Mouse (Mus musculus) hindbrain, postnatal 0 days (tissue): ENCODE data around the gene Insrr. TPM values are rescaled to one million over a fixed set of nuclear protein-coding genes. Genes with fewer than 3 reads are reported as not detected.

Experiments
- ATAC-seq: fragments of 200-750 bp; cut with Nextera tagmentation; 2 replicates; pipeline ENCODE4 v1.8.0; 2017; ENCODE audit warnings: mild to moderate bottlenecking, moderate TSS enrichment, moderate library complexity
- DNase-seq: peaks from one replicate; pipeline ENCODE4 v3.0.0-alpha.2; 2015; ENCODE audit warnings: low spot score
- H3K27ac ChIP-seq: fragments of 300-500 bp; sonication (generic); 2 replicates; pipeline ENCODE4 v1.5.1; 2014; ENCODE audit warnings: mild to moderate bottlenecking
- H3K27me3 ChIP-seq: fragments of 300-500 bp; sonication (generic); 2 replicates; pipeline ENCODE4 v1.6.1; 2014; ENCODE audit warnings: low read length, mixed read lengths; ENCODE audit not compliant: insufficient read depth
- H3K36me3 ChIP-seq: fragments of 300-500 bp; sonication (generic); 2 replicates; pipeline ENCODE4 v1.6.1; 2014; ENCODE audit warnings: low read length, mixed read lengths; ENCODE audit not compliant: insufficient read depth
- H3K4me1 ChIP-seq: fragments of 300-500 bp; sonication (generic); 2 replicates; pipeline ENCODE4 v1.6.1; 2014; ENCODE audit warnings: antibody characterized with exemption, low read length, mixed read lengths; ENCODE audit not compliant: insufficient read depth
- H3K4me2 ChIP-seq: fragments of 300-500 bp; sonication (generic); 2 replicates; pipeline ENCODE4 v1.6.1; 2014; ENCODE audit warnings: low read depth, mild to moderate bottlenecking, low read length, moderate library complexity, mixed read lengths
- H3K4me3 ChIP-seq: fragments of 300-500 bp; sonication (generic); 2 replicates; pipeline ENCODE4 v1.5.1; 2014; ENCODE audit warnings: low read length
- H3K9ac ChIP-seq: fragments of 300-500 bp; sonication (generic); replicated peaks from 2 replicates; pipeline ENCODE4 v1.6.1; 2014; ENCODE audit warnings: mild to moderate bottlenecking, low read length, moderate library complexity, mixed read lengths
- H3K9me3 ChIP-seq: fragments of 300-500 bp; sonication (generic); 2 replicates; pipeline ENCODE4 v1.6.1; 2016; ENCODE audit warnings: low read length, mixed read lengths
- CTCF ChIP-seq: IDR thresholded peaks from 2 replicates; pipeline ENCODE4 v1.5.1; 2016; ENCODE audit warnings: antibody characterized with exemption, control low read depth, low read depth
- WGBS: fragments of 180-500 bp; shearing (Covaris S2); extraction: QIAGEN DNeasy Blood & Tissue Kit; methylation state at CpG from one replicate; pipeline ENCODE4 v1.1.7; 2014; 5-methylcytosine and 5-hydroxymethylcytosine counted together
- polyA plus RNA-seq: library from polyadenylated mRNA; unstranded; fragments of >200 nt; fragmentation: Nextera tagmentation; extraction: Ambion mirVana; gene quantifications from 2 replicates; pipeline ENCODE4 v1.2.1, GENCODE M21; 2015
- total RNA-seq: library from RNA; depleted of rRNA; stranded (reverse); fragments of >200 nt; gene quantifications from 2 replicates; pipeline ENCODE4 v1.2.3, GENCODE M21; 2014

The Insrr gene
- total and polyA plus RNA-seq, 2 experiments from 2014 or later: 0.44 to 0.78 TPM

GRCm38 (mm10) chr3:87828435-87828834 is 31.7 kb downstream of the Insrr start:
- ATAC-seq (no peak), DNase-seq (no peak)
- WGBS: 42% methylated on average over 4 of the region's 4 CpGs
- no peak overlapping the region for H3K4me2 ChIP-seq
- H3K9me3 ChIP-seq: no peaks in the 10 kb centered on the region
- TF ChIP-seq CTCF: no peak
- no peaks in the 10 kb centered on the region for H3K27me3 ChIP-seq
- no peak overlapping the region for H3K9ac ChIP-seq
- H3K4me1 ChIP-seq: no peaks in the 10 kb centered on the region
- H3K36me3 ChIP-seq: no peaks in the 10 kb centered on the region
- no peak overlapping the region for H3K4me3 ChIP-seq
- H3K27ac ChIP-seq: no peak overlapping the region

DNA sequence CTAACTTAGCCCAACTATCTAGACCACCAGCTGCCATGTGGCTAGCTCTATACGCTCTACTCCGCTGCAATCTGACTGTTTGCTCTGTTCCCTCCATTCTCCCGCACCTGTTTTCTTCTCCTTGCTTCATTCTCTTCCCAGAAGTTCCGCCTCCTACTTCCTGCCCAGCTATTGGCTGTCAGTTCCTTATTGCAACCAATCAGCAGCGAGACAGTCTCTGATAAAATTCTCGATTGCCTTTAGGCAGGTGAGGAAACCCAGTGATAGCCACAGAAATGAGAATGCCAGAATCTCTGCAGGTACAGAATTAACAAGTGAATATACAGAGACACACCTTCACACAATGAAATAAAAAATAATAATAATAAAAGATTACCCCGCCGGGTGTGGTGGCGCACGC is 32.3 kb downstream of the Insrr start:
- Histone ChIP-seq H3K36me3 (no peaks in the 10 kb centered on the region), H3K27me3 (no peaks in the 10 kb centered on the region), H3K9me3 (no peaks in the 10 kb centered on the region), H3K27ac (no peak overlapping the region), H3K4me3 (no peak overlapping the region), H3K4me2 (no peak overlapping the region), H3K9ac (no peak overlapping the region), H3K4me1 (no peaks in the 10 kb centered on the region)
- WGBS: 54% methylated on average over 10 of the region's 10 CpGs
- ATAC-seq (no peak), DNase-seq (no peak)
- no peak for TF ChIP-seq CTCF

GRCm38 (mm10) chr3:87832109-87832859 is 35.5 kb downstream of the Insrr start:
- no peak for TF ChIP-seq CTCF
- DNase-seq: no peak
- no peaks in the 10 kb centered on the region for H3K36me3 ChIP-seq

DNA sequence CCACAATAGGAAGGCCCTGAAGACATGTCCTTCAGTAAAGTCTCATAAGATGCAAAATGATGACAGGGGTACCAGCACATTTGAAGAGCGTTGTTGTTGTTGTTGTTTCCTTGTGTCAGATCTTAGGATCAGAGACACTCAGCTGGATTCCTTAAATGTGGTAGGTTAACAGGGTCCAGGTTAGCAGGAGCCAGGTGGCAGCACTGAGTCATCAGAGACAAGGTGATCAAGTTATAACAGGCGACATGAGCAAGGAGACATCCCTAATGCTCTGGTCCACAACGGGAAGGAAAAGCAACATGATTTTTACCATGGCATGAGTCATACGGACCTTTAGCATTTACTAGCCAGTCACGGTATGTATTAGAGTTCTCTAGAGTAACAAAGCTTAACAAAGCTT is 36.7 kb downstream of the Insrr start:
- no peak overlapping the region for H3K4me3 ChIP-seq
- no peak overlapping the region for H3K9ac ChIP-seq
- 76% methylated on average over 5 of the region's 5 CpGs for WGBS
- 0 out of 2 replicates have a peak, but pooled peaks have one; percentile 25 for TF ChIP-seq CTCF
- no peak overlapping the region for H3K27ac ChIP-seq
- ATAC-seq (no peak), DNase-seq (no peak)
- H3K9me3 ChIP-seq: no peaks in the 10 kb centered on the region
- H3K4me2 ChIP-seq: no peak overlapping the region
- no peaks in the 10 kb centered on the region for H3K27me3 ChIP-seq
- H3K4me1 ChIP-seq: no peaks in the 10 kb centered on the region
- no peaks in the 10 kb centered on the region for H3K36me3 ChIP-seq

More at GRCm38 (mm10) chr3:87832109-87832859, 35.5 kb downstream of the Insrr start:
- Histone ChIP-seq H3K27me3 (no peaks in the 10 kb centered on the region), H3K4me2 (no peak overlapping the region), H3K9me3 (no peaks in the 10 kb centered on the region), H3K4me3 (no peak overlapping the region), H3K27ac (no peak overlapping the region), H3K4me1 (no peaks in the 10 kb centered on the region), H3K9ac (no peak overlapping the region)
- WGBS: 84% methylated on average over 7 of the region's 7 CpGs
- no peak for ATAC-seq

- Histone ChIP-seq H3K36me3 (no peaks in the 10 kb centered on the region), H3K9ac (no peak overlapping the region), H3K4me2 (no peak overlapping the region), H3K4me1 (no peaks in the 10 kb centered on the region), H3K4me3 (no peak overlapping the region), H3K27ac (no peak overlapping the region), H3K9me3 (no peaks in the 10 kb centered on the region), H3K27me3 (no peaks in the 10 kb centered on the region)
- peak; percentile 93 for TF ChIP-seq CTCF
- ATAC-seq (no peak), DNase-seq (peak; percentile 77)
- 3% methylated on average over 4 of the region's 4 CpGs for whole genome bisulfite sequencing
These were observed 41.9 kb downstream of the Insrr start for GRCm38 (mm10) chr3:87838622-87839021.

DNA sequence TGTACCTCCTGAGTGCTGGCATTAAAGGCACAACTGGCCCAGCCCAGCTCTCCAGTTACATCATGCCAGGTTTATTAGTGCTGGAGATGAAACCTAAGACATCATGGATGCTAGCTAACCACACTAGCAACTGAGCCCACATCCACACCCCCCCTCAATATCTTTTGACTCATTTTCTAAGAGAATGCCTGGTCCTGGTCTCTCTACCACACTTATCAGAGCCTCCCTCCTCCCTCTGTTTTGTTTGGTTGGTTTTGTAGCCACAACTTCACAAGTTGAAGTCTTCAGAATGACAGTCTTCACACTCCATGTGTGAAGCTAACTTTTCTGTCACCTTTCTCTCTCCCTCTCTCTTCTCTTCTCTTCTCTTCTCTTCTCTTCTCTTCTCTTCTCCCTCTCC is 44.1 kb downstream of the Insrr start:
- no peak for TF ChIP-seq CTCF
- H3K36me3 ChIP-seq: no peaks in the 10 kb centered on the region
- H3K4me2 ChIP-seq: no peak overlapping the region
- no peak for DNase-seq
- H3K4me1 ChIP-seq: no peaks in the 10 kb centered on the region
- no peaks in the 10 kb centered on the region for H3K27me3 ChIP-seq
- H3K9me3 ChIP-seq: no peaks in the 10 kb centered on the region
- no peak overlapping the region for H3K4me3 ChIP-seq
- H3K27ac ChIP-seq: no peak overlapping the region
- no peak overlapping the region for H3K9ac ChIP-seq
- no peak for ATAC-seq

DNA sequence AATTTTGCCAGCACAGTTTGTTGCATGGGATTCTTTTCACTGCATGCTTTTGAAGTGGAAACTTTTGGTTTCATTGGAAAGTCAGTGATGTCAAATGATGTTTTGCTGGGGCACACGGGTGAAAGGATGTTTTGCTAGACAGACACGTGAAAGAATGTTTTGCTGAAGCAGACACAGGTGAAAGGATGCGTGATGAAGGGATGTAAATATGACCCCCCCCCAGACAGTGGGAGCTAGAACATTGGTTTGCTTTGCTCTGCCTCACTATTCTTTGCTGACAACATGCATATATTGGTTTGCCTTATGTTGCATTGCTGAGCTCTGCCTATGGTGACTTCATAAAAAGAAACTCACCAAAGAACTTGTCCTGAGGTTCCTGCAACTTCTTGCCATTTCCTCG is 48.2 kb downstream of the Insrr start:
- no peaks in the 10 kb centered on the region for H3K36me3 ChIP-seq
- H3K27ac ChIP-seq: no peak overlapping the region
- no peak for DNase-seq
- no peaks in the 10 kb centered on the region for H3K27me3 ChIP-seq
- no peak for TF ChIP-seq CTCF
- no peaks in the 10 kb centered on the region for H3K4me1 ChIP-seq
- 84% methylated on average over 4 of the region's 4 CpGs for WGBS
- ATAC-seq: no peak
- no peaks in the 10 kb centered on the region for H3K9me3 ChIP-seq
- no peak overlapping the region for H3K9ac ChIP-seq
- H3K4me2 ChIP-seq: no peak overlapping the region
- no peak overlapping the region for H3K4me3 ChIP-seq
